Mouse (Mus musculus): ENCODE measurements around the gene Ykt6.

DNA sequence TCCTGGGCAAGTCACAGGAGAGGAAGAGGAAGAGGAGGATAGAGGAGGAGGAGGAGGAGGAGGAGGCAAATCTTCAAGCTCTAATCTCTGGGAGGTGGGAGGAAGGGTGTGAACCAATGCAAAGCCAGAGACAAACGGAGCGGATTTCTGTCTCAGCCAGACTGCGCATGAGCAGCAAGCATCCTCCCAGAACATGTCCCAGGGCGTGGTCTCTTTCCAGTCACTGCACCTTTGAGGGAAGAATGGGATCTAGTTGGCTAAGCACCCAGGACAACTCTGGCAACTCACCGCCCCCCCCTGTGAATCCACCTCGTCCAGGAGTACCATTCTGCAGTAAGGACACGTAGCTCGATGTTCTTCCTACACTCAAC is 39.3 kb upstream of the Ykt6 start:
- TF ChIP-seq CTCF (IDR thresholded peaks at IDR 0.05; ENCODE audit: insufficient read depth, low read depth, low read length) (no peak), POLR2A (IDR thresholded peaks at IDR 0.05; ENCODE audit: insufficient read depth, low read depth, low read length) (no peak)
